Mouse (Mus musculus) MEL-GATA-1-ER (cell line): Measurements from ENCODE around the gene Gpr182.
"Not testable (repeated sequence)": the region's sequence is repeated elsewhere in the genome, so short reads cannot be mapped to it uniquely, and the experiment has no call there.

Experiments used
- DNase-seq: peaks from one replicate; pipeline ENCODE4 v3.0.0-alpha.2; 2012; ENCODE audit warnings: low read depth; ENCODE audit errors: extremely low read depth

Gene Gpr182

DNA sequence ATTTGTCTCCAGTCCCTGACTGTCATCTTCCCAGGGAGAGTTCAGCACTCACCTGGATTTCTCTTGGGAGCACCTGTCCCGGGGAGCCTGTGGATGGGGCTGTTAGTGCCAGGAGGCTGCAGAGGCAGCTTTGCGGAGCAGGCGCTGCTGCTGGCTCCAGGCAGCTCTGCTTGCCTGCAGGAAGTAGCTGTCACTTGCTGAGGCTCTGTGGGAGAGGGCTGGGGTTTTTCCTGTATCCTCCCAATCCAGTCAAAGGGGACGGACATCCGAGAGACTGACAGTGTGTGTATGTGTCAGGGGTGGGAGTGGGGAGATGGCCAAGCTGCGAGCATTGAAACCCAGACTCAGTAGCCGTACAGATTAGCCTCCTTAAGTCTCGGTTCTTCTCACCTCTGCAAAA, at the start of gene Gpr182:
TSS of gene Gpr182 (minus strand) at position 185 of the 400 bp plus-strand sequence.
- no peak for DNase-seq

DNA sequence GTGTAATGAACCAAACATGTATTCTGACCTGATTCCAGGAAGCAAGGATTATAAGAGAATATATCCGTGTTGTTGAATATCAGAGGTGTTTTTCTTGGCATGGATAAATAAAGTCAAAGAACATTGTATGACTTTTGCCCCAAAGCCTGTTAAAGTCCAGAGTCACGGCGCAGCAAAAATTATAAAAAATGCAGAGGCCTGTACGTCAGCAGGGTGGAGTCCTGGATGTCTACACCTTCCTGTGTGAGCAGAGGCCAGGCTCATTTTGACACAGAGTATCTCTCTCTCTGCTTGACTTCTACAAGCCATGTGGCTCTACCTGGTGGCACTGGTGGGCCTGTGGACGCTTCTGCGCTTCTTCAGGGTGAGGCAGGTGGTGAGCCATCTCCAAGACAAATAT, 49.4 kb upstream of the Gpr182 start, which contains the start of gene Rdh16:
TSS of gene Rdh16 (plus strand) at position 262 of the 400 bp plus-strand sequence.
- DNase-seq = no peak

DNA sequence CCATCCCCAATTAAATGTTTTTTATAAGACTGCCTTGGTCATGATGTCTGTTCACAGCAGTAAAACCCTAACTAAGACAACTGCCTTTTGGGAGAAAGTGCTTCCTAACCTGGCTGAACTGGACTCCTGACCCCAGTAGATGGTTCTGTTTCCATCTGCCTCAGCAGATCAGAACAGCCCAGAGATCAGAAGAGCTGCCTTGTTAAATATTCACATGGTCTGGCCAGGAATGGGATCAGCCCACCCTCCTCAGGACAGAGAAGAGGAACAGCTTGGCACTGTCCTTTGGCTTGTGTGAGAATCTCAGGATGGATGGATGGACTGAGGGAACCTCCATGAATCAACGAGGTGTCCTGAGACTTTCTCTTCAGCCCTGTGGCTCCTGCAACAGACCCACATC, 47.8 kb upstream of the Gpr182 start:
- no peak for DNase-seq

DNA sequence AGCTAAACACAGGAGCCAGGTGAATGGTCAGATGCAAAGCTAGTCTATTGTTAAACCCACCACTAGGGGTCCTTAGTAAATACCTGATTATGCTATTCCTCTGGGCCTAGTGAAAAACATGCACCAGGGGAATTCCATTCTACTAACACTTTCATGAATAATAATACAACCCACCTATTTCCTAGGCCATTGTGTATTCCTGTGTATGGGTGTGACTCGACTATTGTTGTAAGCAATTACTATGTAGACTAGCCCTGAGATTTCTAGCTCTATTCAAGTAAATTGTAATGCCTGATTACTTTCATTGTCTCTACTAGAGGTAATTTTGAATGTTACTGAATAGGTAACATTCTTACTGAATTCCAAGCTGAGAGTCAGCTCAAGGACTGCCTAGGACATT, 33.9 kb upstream of the Gpr182 start:
- not testable (repeated sequence) for DNase-seq

DNA sequence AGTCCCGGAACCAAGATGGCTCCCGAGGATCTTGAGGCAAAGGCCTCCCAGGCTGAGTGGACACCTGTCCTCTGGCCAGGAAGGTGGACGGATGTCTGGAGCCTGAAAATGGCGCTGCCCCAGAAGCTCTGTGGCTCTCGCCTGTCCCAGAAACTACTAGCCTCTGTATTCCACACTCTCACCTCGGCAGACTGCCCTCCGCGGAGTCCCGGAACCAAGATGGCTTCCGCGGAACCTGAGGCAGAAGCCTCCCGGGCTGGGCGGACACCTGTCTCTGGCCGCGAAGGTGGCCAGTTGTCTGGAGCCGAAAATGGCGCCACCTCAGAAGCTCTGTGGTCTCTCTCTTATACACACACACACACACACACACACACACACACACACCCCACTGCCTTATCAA, 30.8 kb upstream of the Gpr182 start:
- DNase-seq = not testable (repeated sequence)

DNA sequence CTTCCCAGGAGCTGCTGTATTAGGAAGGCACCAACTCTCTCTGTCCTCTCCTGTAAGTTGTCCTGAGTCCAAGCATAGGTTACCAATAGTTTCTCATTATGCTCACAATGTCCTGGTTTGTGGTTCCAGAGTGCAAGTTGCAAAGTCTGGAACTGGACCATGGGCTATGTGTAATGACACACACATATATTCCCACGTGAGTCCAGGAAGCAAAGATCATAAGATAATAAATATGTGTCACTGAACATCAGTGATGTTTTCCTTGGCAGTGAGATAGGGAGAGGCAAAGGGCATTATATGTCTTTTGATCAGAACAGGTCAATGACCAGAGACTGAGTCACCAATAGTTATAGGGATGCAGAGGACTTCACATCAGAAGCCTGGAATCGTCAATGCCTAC, 24.5 kb upstream of the Gpr182 start, which contains the start of gene Rdh9:
TSS of gene Rdh9 (plus strand) at position 376 of the 400 bp plus-strand sequence.
- no peak for DNase-seq

DNA sequence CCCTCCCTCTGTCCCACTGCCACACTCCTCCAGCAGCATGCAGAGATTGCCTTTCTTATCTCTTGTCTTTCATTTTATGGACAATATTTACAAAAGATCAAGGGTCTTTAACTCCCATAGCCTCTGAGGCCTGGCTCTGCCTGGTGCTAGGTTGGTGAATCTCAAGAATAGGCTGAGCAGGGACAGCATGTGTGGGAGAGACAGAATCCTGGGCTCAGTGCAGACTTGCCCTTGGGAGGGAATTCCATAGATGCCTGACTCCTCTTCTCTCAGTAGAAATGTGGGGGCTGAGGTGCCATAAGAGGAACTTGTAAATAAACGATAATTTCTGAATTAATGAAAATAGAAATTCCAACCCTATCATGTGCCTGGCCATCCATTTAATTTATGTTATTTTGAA, 15.0 kb upstream of the Gpr182 start:
- DNase-seq = no peak

DNA sequence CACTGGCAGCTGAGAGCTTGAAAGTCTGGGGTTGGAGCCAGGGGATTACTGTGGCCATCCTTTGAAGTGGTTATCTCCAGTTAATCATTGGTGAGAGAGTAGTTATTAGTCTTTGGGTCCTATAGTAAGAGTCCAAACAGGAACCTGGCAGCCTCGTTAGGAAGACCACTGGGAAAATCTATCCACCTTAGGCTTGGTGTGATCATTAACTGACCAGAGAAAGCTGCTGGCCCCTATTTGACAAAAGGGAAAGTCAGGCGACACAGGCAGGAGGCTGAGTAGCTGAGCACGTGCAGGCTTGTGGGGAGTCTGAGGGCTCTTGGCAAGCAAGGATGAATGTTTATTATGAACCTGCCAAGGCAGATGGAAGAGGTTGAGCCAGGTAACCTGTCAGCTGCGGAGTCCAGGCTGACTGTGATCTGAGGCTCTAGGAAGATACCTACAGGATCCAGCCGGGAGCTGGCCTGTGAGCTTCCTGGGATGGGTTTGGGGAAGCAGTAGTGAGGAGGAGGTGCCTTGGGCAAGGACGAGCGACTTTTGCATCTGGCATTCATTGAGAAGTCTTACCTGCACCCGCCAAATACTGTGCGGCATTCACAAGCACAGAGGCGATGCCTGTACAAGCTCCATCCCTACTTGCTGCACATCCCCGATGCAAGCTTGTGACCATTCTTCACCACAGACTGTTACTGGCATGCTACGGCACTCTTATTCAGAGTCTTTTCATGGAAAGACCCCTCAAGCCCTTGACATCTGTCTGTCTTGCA, 12.6 kb upstream of the Gpr182 start:
- DNase-seq = no peak

DNA sequence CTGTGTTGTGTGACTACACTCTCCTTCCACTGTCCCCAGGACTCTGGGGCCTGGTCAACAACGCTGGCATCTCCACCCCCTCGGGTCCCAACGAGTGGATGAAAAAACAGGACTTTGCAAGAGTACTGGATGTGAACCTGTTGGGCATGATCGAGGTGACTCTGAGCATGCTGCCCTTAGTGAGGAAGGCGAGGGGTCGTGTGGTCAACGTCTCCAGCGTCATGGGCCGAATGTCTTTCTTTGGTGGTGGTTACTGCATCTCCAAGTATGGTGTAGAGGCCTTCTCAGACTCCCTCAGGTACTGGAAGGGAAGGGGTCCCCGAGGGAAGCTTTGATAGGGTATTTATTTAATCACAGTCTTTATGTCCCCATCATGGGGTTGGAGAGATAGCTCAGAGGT, 11.4 kb upstream of the Gpr182 start:
- not testable (repeated sequence) for DNase-seq

DNA sequence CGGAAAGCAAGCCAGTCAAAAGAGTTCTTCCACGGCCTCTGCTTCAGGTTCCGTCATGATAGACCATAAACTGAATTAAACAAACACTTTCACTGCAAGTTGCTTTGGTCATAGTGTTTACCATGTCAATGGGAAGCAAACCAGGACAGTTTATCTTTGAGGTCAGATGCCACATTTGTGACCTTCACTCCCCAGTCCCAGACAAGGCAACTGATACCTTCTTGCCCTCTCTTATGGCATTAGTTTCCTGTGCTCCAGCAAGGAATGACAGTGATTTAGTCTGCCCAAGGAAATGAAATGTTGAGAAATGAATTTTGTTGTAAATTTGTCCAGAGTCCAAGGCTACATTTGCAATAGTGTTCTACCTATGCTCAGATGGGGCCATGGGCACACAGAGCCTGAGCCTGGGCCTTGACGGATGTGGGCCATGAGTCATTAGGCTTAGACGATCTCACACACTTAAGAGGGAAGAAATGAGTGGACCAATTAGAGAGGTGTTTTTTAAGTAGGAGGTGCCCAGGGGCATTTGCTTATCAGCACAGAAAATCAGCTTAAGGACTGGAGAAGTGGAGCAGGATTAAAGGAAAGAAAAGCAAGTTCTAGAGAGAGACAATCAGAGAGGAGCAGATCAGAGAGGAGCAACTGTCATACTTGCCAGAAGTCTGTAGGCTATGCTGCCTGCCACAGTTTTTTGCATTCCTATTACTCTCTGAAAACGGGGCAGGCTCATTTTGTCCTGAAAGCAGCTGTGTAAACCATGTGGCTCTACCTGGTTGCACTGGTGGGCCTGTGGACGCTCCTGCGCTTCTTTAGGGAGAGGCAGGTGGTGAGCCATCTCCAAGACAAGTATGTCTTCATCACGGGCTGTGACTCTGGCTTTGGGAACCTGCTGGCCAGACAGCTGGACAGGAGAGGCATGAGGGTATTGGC, 7.9 kb upstream of the Gpr182 start, which contains the start of the genes Rdh1 and Rdh16f1:
TSS of gene Rdh1 (plus strand) at position 541 of the 930 bp plus-strand sequence.
TSS of gene Rdh16f1 (plus strand) at position 607 of the 930 bp plus-strand sequence.
- no peak for DNase-seq

DNA sequence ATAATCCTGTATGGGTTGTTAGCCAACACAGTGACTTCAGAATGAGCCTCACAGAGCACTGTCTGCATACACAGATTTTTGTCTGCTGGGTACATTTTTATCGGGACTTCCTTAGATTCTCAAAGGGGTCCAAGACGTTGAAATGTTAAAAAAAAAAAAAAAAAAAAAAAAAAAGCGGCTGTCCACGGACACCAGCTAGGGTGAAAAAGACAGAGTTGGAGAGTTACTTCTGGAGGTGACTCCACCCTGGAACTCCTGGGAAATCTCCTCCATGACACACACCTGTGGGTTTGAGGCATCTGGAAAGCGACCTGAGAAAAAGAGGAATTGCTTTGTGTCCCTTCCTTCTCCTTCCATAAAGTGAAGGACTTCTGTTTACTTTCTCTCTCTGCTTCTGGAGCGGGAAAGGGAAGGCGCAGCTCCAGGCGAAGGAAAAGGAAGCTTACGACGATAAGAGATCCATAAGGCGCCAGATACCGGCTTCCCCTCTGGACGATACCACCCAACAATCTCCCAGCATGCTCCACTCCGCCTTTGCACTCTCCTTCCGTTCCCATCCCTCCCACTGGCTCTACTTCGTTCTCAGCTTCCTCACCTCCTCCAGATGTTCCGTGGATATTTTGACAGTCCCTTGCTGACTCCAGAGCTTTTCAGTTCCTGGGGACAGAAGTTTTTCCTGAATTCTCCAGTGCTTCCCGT, 4.4 kb upstream of the Gpr182 start:
- no peak for DNase-seq

DNA sequence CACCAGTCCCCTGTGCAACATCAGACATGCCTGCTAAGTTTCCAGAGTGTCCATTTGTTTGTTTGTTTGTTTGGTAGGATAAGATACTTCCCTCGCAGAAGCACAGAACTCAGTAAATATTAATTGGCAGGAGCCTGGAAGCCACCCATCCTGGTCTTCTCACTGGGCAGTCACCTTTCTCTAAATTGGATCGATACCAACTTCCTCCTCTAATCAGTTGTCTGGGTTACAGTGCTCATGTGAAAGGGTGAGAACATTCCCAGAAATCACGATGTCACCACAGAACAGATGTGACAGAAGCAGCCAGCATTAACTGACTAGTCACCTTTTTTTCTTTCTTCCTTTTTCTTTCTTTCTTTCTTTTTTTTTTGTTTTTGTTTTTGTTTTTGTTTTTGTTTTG, 3.7 kb upstream of the Gpr182 start:
- DNase-seq = no peak

DNA sequence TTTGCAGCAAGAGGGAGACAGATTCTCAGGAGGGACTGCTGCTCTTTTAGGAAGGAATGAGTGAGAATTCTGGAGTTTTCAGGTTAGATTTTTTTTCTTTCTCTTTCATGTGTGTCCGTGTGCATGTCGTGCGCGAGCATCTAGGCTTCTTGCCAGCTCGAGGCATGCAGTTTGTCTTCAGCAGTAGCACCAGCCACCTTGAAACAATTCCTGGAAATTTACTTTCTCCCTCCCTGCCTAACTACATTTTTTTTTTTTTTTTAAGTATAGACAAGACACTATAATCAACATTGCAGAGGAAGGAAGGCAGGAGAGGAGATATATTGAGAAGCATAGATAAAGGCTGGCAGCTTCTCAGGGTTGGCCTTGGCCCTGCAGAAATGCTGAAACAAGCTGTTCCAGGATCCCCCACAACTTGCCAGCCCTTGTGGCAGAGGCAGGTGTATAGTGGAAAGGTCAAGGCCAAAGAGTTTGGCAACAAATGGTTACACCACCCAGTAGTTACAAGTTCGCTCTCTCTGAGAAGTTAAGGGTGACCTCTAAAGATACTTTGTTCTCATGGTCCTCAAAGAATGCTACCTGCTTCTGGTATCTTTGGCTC, 3.1 kb upstream of the Gpr182 start:
- DNase-seq = no peak

DNA sequence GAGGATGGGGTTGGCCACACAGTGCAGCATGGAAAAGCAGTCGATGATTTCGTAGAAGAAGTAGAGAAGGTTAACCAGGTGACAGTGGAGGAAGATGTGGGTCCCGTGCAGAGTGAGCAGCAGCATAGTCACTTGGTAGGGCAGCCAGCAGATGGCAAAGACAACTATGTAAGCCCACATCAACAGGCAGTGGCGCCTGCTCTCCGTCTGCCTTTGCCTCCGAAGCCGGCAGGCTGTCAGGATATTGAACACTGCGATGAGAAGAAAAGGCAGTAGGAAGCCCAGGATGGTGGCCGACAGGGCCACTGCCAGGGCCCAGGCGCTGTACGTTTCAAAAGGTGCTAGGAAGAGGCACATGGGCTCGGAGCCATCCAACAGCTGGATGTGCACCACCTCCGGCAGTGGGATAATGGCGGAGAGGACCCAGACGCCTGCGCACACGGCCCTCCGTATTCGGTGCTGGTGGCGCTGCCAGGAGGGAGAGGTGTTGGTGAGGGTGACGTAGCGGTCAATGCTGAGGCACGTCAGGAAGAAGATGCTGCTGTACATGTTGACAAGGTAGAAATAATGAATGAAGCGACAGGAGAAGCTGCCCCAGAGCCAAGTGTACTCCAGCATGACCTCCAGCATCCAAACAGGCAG, 1.3 kb downstream of the Gpr182 start:
- DNase-seq = no peak

DNA sequence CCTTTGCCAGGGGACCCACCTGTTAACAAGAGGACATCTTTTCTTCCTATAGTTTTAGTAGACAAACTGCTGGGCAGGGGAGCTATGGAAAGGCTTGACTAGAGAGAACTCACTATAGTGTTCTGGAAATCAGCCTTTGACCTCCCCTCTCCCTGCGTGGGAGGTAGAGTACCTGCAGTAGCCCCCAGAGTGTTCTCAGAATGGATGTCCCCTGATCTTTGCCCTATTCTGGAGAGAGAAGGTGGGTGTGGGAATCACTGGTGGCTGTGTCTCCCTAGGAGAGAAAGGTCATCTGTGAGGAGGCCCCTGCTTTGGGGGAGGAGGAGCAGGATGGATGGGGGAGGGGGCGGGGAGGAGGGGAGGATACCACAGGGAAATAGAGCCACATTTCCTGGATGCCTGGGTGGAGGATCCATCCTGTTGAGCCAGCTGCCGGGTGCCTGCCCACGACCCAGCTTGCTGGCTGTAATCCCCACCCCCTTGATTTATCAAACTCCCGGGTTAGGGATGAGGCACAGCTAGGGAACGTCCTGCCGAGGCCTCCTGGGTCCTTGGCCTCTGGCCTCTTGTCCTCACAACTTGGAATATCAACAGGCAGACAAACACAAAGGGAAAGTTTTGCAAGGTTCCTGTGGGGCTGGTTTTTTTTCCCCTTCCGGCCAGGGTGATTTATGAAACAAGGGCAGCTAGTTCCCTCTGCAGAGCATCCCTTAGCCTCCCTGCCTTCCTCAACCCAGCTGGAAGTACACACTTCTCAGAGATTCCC, 2.5 kb downstream of the Gpr182 start:
- no peak for DNase-seq

DNA sequence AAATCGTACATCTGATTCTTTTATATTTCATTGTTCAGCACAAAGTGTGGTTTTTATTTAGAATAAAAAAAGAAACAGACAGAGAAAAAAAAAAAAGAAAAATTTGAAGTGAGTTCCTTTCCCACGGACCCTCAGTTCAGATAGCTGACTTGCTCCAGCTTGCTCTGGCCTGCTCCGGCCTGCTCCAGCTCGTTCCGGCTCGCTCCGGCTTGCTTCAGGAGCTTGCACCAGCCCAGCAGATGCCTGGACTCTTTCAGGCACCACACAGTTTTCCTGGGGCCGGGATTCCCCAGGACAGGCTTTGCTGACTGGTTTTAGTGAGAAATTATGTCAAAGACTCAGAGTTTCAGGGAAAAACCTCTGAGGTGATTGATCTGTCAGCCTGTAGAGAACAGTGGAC, 4.3 kb downstream of the Gpr182 start:
- DNase-seq = no peak

DNA sequence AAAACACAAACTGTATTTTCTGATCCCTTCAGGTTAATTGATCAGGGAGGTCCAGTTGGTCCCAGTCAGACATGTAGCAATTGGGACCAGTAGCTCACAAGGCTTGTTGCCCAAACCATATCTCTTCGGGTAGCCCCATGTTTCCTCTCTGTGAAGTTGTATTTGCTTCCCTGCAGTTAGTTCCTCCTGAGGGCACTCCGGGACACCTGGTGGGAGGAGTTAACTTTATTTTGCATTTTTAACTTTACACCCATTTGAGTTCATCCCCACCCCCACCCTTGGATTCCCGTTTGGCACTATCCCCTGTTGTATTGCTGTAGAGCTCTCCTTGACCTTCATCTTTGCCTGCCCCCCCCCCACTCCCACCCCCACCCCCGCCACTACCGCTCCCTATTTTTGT, 5.6 kb downstream of the Gpr182 start:
- no peak for DNase-seq

DNA sequence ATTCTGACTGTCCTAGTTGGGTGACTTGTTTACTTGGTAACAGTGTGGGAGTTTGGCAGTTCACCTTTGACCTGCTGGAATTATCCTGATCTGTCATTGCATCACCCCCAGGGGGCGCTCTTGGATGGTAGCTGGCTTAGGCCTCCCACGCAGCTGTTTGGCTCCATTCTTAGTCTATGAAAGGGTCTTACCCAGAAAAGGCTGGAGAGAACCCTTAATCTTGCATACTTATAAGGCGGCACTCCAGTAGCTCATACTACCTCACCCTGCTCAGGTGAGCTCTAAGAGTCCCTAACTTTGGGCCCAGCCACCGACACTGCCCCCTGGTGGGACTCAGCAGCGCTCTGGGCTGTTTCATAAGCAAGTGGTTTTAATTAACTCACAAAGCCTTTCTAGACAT, 6.9 kb downstream of the Gpr182 start:
- DNase-seq = no peak

DNA sequence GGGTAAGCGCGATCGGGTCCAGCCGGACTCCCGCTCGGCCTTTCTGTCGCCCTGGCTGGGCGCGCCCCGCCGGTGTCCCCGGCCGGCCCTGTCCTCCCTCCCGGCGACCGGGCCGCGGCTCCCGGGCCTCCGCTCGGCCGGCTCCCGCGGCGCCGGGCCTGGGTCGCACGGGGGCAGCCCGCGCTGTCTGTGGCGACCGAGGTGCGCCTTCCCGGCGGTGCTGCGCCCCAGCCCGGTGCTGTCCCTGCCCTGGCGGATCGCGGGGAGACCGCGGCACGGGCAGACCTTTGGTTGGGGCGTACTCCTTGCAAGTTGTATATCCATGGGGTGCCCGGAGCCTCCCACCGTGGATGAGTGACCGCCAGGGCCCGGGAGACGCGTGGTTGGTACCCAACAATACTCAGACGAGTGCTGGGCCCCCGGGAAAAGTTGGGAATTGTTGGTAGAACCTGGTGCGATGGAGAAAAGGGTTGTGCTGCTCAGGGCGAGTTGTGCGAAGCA, 11.8 kb downstream of the Gpr182 start:
- no peak for DNase-seq
